Mouse (Mus musculus) stomach, postnatal 0 days (tissue): Measurements from ENCODE around the gene Zfp619. TPM values are rescaled to one million over a fixed set of nuclear protein-coding genes. Genes with fewer than 3 reads are reported as not detected.

Experiments used
- ATAC-seq: fragments of 200-750 bp; cut with Nextera tagmentation; 2 replicates; pipeline ENCODE4 v1.8.0; 2017; ENCODE audit not compliant: low FRiP score, low TSS enrichment
- DNase-seq: peaks from one replicate; pipeline ENCODE4 v3.0.0-alpha.2; 2016; ENCODE audit warnings: low spot score
- H3K27ac ChIP-seq: fragments of 300-500 bp; sonication (generic); replicated peaks from 2 replicates; pipeline ENCODE4 v1.5.1; 2014; ENCODE audit warnings: mild to moderate bottlenecking, control low read depth
- H3K27me3 ChIP-seq: fragments of 300-500 bp; sonication (generic); 2 replicates; pipeline ENCODE4 v1.6.1; 2014; ENCODE audit warnings: low read length; ENCODE audit not compliant: control insufficient read depth, insufficient read depth
- H3K36me3 ChIP-seq: fragments of 300-500 bp; sonication (generic); 2 replicates; pipeline ENCODE4 v1.6.1; 2014; ENCODE audit warnings: low read length, mixed read lengths; ENCODE audit not compliant: control insufficient read depth, insufficient read depth
- H3K4me1 ChIP-seq: fragments of 300-500 bp; sonication (generic); replicated peaks from 2 replicates; pipeline ENCODE4 v1.6.1; 2014; ENCODE audit warnings: antibody characterized with exemption; ENCODE audit not compliant: control insufficient read depth, insufficient read depth
- H3K4me2 ChIP-seq: fragments of 300-500 bp; sonication (generic); replicated peaks from 2 replicates; pipeline ENCODE4 v1.6.1; 2014; ENCODE audit warnings: low read depth, mild to moderate bottlenecking, control low read depth, moderate library complexity
- H3K4me3 ChIP-seq: fragments of 300-500 bp; sonication (generic); 2 replicates; pipeline ENCODE4 v1.5.1; 2014; ENCODE audit warnings: low read depth, low read length, control low read depth
- H3K9ac ChIP-seq: fragments of 300-500 bp; sonication (generic); 2 replicates; pipeline ENCODE4 v1.6.1; 2014; ENCODE audit warnings: mild to moderate bottlenecking, low read length, control low read depth, mixed read lengths
- H3K9me3 ChIP-seq: fragments of 300-500 bp; sonication (generic); 2 replicates; pipeline ENCODE4 v1.6.1; 2016; ENCODE audit warnings: low read length; ENCODE audit not compliant: control insufficient read depth
- CTCF ChIP-seq: IDR thresholded peaks from 2 replicates; pipeline ENCODE4 v1.5.1; 2016; ENCODE audit warnings: antibody characterized with exemption, low read depth, mild to moderate bottlenecking, moderate library complexity
- EP300 ChIP-seq: optimal IDR thresholded peaks from 2 replicates; pipeline ENCODE3; 2016; ENCODE audit warnings: antibody characterized with exemption
- WGBS: fragments of 180-500 bp; shearing (Covaris S2); extraction: QIAGEN DNeasy Blood & Tissue Kit; methylation state at CpG from one replicate; pipeline ENCODE4 v1.1.7; 2014; 5-methylcytosine and 5-hydroxymethylcytosine counted together
- polyA plus RNA-seq: library from polyadenylated mRNA; unstranded; fragments of >200 nt; fragmentation: Nextera tagmentation; extraction: Ambion mirVana; gene quantifications from 2 replicates; pipeline ENCODE4 v1.2.1, GENCODE M21; 2015

The Zfp619 gene
- polyA plus RNA-seq, 1 experiment from 2014 or later: 0.50 TPM

DNA sequence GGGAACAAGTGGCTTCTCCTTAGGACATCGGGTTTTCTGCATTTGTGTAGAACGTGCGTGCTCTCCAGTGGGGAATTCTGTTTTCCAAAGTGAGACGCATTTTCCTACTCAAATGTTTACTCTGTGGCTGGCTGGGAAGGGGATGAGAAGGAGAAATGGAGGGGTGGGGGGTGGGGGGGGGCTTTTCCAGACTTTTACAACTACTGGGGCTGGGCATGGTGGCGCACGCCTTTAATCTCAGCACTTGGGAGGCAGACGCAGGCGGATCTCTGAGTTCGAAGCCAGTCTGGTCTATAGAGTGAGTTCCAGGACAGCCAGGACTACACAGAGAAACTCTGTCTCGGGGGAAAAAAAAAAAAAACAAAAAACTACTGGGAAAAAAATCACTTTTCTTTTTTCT, 27.6 kb downstream of the Zfp619 start:
- Histone ChIP-seq H3K9me3 (no peaks in the 10 kb centered on the region), H3K27me3 (no peaks in the 10 kb centered on the region), H3K4me1 (0 out of 2 replicates have a peak, but pooled peaks cover 2% of the 10 kb centered on the region), H3K36me3 (no peaks in the 10 kb centered on the region), H3K9ac (peak overlapping the region; percentile 88; the same call in 1 of the 2 replicates), H3K4me2 (peak overlapping the region; percentile 77), H3K27ac (peak overlapping the region; percentile 98), H3K4me3 (peak overlapping the region; percentile 74)
- DNase-seq (no peak), ATAC-seq (no peak)
- TF ChIP-seq EP300: no peak
- no peak for TF ChIP-seq CTCF
- 19% methylated on average over 10 of the region's 10 CpGs for WGBS

DNA sequence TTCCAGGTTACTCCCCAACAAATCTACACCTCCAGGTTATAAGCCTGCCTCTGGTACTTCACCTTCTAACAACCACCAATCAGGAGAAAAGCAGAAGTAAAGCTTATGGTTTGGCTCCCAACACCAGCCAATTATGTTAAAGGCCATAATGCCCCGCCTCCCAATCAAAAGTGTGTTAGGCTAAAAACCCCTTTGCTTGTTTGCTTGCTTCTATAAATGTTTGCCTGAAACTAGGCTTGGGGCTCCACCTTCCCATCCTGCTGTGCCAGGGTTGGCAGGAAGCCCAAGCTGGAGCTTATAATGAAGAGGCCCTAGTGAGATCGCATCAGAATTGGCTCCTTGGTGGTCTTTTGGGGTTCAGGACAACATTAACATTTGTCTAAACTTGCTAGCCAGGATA, 31.8 kb downstream of the Zfp619 start:
- DNase-seq (peak; percentile 72), ATAC-seq (no peak)
- H3K4me1 ChIP-seq: 0 out of 2 replicates have a peak, but pooled peaks cover 2% of the 10 kb centered on the region
- H3K9ac ChIP-seq: no peak overlapping the region
- no peak overlapping the region for H3K27ac ChIP-seq
- no peak overlapping the region for H3K4me3 ChIP-seq
- WGBS: 60% methylated on average over 2 of the region's 2 CpGs
- H3K4me2 ChIP-seq: no peak overlapping the region
- H3K9me3 ChIP-seq: no peaks in the 10 kb centered on the region
- H3K36me3 ChIP-seq: no peaks in the 10 kb centered on the region
- no peaks in the 10 kb centered on the region for H3K27me3 ChIP-seq
- no peak for TF ChIP-seq CTCF
- no peak for TF ChIP-seq EP300

DNA sequence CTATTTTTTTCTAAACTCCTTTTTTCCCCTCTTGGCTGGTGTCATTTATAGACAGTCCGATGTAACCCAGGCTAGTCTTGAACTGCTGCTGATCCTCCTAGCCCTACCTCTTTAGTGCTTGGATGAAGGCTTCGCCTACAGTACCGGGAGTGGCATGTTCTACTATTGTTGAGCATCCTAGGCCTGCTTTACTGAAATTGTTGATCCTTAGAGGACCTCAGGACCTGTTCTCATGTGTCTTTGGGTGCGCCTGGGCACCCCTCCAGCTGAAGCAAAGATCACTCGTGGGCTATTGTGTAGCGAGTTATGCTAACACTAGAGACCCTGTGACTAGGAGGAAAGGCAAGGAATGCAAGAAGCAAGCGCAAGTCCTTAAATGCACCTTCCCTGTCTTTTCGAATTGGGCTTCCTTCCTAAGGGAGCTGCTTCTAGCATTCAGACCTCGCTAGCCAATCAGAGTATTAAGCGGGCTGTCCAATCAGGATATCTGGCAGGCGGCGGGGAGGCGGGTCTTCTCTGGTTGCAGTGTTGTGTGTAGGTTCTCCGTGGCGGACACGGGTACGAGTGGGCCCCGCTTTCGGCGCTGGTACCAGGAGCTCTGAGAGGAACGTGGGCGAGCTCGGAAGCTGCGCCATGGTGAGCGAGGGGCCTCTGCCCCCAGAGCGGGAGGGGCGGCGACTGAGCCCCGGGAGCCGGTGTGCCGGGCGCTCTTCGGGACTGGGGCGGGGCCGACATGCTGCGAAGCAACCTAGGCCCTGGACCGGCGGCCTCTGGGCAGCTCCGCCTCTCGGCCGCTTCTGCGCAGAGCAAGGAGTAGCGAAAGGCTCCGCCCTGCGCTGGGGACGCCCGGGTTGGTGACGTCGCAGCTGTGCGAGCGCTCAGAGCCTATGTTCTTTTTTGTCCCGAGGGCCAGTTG, 34.7 kb downstream of the Zfp619 start:
- TF ChIP-seq CTCF: peak; percentile 60
- TF ChIP-seq EP300: no peak
- H3K9ac ChIP-seq: peak overlapping the region; percentile 85
- peak overlapping the region; percentile 96 for H3K27ac ChIP-seq
- H3K36me3 ChIP-seq: no peaks in the 10 kb centered on the region
- DNase-seq (peak; percentile 95), ATAC-seq (peak; percentile 100)
- H3K4me2 ChIP-seq: peak overlapping the region; percentile 59
- no peaks in the 10 kb centered on the region for H3K27me3 ChIP-seq
- H3K4me3 ChIP-seq: peak overlapping the region; percentile 78
- H3K4me1 ChIP-seq: 0 out of 2 replicates have a peak, but pooled peaks cover 2% of the 10 kb centered on the region
- 4% methylated on average over 50 of the region's 52 CpGs for WGBS
- no peaks in the 10 kb centered on the region for H3K9me3 ChIP-seq

DNA sequence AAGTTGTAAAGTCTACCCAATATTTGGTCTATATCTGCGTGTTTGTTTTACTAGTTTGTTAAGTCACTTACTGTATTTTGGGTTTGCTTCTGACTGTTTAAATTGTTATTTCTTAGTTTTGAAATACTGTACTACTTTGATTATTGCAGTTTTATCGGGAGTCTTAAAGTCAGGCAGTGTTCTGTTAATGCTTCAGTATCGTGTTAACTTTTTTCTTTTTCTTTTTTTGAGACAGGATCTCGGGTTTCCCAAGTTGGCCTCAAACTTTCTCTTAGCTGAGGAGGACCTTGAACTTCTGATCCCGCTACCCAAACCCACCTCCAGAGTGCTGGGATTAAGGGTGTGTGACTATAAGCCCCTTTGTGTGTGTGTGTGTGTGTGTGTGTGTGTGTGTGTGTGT, 35.4 kb downstream of the Zfp619 start:
- H3K27ac ChIP-seq: peak overlapping the region; percentile 96; the same call in 1 of the 2 replicates

DNA sequence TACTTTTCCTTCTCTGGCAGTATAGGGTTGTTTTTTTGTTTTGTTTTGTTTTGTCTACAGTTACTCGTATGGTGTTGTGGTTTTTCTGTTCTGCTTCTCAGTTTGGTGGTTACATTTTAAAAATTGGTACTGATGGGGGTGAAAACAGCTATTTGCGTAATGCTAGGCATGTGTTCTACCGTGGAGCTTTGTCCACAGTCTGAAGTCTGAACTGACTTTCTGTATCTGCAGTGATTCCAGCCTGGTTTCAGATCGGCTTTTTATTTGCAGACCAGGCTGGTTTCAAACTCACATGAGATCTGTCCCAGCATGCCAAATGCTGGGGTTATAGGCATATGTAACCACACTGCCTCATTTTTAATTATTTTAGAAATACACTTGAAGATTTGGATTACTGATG, 36.3 kb downstream of the Zfp619 start:
- Histone ChIP-seq H3K27me3 (no peaks in the 10 kb centered on the region), H3K4me3 (no peak overlapping the region), H3K4me2 (no peak overlapping the region), H3K36me3 (no peaks in the 10 kb centered on the region), H3K4me1 (0 out of 2 replicates have a peak, but pooled peaks cover 2% of the 10 kb centered on the region), H3K27ac (no peak overlapping the region), H3K9ac (no peak overlapping the region), H3K9me3 (no peaks in the 10 kb centered on the region)
- ATAC-seq (no peak), DNase-seq (no peak)
- TF ChIP-seq CTCF: no peak
- no peak for TF ChIP-seq EP300
- WGBS: 71% methylated on average over 4 of the region's 4 CpGs

More for the DNA sequence above, 35.4 kb downstream of the Zfp619 start:
- ATAC-seq: no peak
- no peak for DNase-seq
- Histone ChIP-seq H3K4me1 (0 out of 2 replicates have a peak, but pooled peaks cover 2% of the 10 kb centered on the region), H3K4me2 (peak overlapping the region; percentile 59), H3K4me3 (peak overlapping the region; percentile 78), H3K9me3 (no peaks in the 10 kb centered on the region), H3K9ac (peak overlapping the region; percentile 85), H3K27me3 (no peaks in the 10 kb centered on the region), H3K36me3 (no peaks in the 10 kb centered on the region)
- TF ChIP-seq CTCF: no peak
- TF ChIP-seq EP300: no peak
- 2% methylated on average over 5 of the region's 5 CpGs for WGBS

DNA sequence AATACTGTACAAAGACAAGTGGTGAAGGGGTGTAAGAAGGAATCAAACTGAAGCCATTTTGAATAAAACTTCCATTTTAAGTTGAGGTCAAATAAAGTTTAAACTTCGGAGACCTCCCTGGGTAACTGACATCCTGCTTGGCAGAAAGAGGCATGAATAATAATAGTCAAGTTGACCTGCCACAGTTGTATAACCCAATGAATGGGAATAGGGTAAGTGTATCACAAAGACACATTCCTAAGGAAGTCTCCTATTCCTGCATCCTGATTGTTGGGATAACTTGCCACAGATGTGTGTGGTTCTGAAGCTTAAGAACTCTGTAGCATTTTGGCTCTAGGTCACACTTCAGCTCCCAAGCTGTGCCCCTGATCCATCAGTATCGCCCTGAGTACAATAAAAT, 62.5 kb downstream of the Zfp619 start:
- DNase-seq (no peak), ATAC-seq (no peak)
- Histone ChIP-seq H3K27me3 (no peaks in the 10 kb centered on the region), H3K27ac (no peak overlapping the region), H3K4me3 (no peak overlapping the region), H3K9ac (no peak overlapping the region), H3K4me1 (no peaks in the 10 kb centered on the region), H3K9me3 (no peaks in the 10 kb centered on the region), H3K4me2 (no peak overlapping the region), H3K36me3 (no peaks in the 10 kb centered on the region)
- TF ChIP-seq EP300 (no peak), CTCF (no peak)
- 80% methylated on average over 2 of the region's 2 CpGs for WGBS
